Mouse (Mus musculus) heart, adult 11 months (tissue): ENCODE data around the gene Iqsec1.

ENCODE experiments used
- DNase-seq: peaks from one replicate; pipeline ENCODE4 v3.0.0; 2022

The Iqsec1 gene

DNA sequence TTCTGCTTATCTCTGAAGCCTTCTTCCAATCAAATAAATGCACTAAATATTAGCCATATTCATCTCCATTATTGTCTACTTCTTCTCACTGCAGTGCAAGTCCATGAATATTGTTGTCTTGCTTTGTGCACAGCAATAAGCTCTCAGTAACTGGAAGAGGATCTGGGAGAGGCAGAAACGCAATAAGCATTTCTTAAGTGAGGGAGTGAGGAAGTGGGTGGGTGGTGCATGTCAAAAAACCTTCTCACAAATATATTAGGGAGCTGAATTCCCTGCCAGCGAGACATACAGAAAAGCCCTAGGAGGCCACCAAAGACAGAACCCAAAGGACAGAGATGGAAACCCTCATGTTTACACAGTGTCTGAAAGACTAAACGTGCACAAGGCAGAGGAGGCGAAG lies 35.1 kb downstream of the Iqsec1 start:
- no peak for DNase-seq

- DNase-seq: no peak
Observed at GRCm38 (mm10) chr6:90950936-90951335, 37.5 kb downstream of the Iqsec1 start.

DNA sequence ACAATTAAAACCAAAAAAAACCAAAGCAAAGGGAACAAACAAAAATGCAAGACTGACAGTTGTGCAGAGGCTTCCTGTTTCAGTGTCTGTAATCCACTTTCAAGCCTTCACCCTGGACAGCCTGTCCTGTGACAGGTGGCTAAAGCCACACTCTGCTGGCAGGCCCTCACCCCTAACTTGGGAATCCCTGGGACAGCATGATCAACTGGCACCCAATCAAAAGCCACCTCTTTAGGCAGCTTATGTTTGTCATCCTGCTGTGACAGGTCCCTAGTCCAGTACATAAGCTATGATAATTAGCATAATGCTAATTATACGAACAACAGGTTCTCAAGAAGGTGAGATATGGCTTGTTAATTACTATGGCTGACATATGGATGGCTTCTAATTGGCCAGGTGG lies 40.4 kb downstream of the Iqsec1 start:
- DNase-seq: no peak

GRCm38 (mm10) chr6:90945560-90946230 lies 42.8 kb downstream of the Iqsec1 start:
- DNase-seq: no peak

- no peak for DNase-seq
Observed at GRCm38 (mm10) chr6:90941257-90941656, 47.2 kb downstream of the Iqsec1 start.

- DNase-seq: no peak
Observed at GRCm38 (mm10) chr6:90933656-90934055, 54.8 kb downstream of the Iqsec1 start.

GRCm38 (mm10) chr6:90928806-90929205 lies 59.7 kb downstream of the Iqsec1 start:
- DNase-seq: no peak

- DNase-seq: peak; percentile 91
Observed at GRCm38 (mm10) chr6:90925472-90925871, 63.0 kb downstream of the Iqsec1 start.

- no peak for DNase-seq
Observed at GRCm38 (mm10) chr6:90924796-90925195, 63.7 kb downstream of the Iqsec1 start.

- peak; percentile 82 for DNase-seq
Observed at GRCm38 (mm10) chr6:90924379-90924778, 64.1 kb downstream of the Iqsec1 start.

- no peak for DNase-seq
Observed at GRCm38 (mm10) chr6:90921259-90921946, 67.1 kb downstream of the Iqsec1 start.

DNA sequence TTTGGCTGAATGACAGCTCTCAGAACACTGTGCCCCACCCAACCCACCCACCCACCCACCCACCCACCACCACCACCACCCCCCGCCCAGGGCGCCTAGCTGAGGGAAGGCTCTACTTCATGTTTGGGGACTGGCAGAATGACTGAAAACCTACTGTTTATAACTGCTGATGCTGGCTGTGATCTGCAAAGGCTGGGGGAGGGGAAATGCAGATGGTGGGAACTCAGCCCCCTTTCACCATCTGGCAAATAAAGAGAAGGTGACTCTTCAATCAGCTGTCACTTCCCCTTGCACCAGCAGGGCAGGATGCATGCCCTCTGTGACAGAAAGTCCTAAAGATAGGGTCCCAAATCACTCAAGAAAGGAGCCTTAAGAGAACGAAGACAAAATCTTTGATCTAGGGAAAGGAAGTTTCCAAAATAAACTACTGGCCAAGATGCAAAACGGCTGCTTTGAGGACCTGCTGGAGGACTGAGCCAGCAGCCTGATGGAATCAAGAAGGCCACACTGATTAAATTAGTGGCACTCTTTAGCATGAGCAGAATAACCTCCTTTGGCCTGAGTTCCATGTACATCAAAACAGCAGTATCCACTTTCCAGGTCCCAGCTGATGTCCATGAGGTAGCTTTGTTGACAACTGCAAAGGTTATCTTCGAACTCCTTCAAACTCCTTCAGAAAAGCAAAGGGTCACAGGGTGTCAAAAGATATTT lies 67.8 kb downstream of the Iqsec1 start:
- DNase-seq: no peak

DNA sequence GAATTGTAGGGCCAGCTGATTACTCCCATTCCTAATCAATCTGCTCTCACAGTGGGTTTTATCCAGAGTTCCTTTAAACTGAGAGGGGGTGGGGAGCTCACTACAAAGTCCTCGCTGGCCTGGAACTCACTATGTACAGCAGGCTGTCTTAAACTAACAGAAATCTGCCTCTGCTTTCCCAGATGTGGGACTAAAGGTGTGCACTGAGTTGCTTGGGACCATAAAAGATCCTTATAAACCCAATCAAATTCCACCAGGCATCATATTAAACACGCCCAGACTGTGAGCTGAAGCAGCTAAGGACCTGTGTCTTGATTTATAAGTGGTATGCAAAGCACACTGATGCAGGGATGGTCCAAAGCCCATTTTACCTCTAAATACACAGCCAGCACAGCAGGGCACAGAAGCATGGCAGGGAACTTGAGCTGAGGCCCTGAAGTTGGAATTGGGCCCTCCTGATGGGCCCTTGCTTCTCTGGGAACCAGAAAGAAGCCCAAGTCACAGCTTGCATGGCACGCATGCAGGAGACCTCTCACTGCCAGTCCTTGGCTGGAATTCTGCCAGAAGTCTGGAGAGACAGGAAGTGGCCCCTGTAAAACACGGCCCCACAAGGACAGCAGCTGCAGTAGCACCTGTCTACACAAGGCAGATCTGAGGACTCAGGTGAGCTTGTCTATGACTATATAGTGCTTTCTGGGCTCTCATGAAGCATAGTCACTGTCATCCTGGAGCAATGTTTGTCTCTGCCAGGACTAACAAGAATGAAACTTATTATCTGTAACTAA lies 68.7 kb downstream of the Iqsec1 start:
- DNase-seq: peak; percentile 44

DNA sequence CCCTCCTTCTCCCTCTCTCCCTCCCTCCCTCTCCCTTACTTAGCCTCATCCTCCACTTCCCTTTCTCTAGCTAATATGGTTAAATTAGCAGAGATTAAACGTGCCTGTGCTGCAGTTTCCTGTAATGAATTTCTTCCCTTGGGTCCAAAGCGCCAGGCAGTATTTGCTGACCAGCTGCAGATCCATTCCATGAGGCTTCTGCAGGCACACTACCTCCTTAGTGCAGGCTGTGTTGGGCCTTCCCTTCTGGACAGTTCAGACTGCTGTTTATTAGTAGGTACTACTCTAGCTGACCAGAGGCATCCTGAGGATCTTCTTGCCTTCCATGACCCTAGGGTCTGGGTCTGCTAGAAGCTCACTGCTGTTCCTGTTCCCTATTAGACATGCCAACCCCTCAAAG lies 72.9 kb downstream of the Iqsec1 start:
- DNase-seq: no peak

- DNase-seq: no peak
Observed at GRCm38 (mm10) chr6:90913771-90914170, 74.7 kb downstream of the Iqsec1 start.

GRCm38 (mm10) chr6:90912768-90913167 lies 75.7 kb downstream of the Iqsec1 start:
- DNase-seq: no peak

- no peak for DNase-seq
Observed at GRCm38 (mm10) chr6:90904143-90904542, 84.3 kb downstream of the Iqsec1 start.

DNA sequence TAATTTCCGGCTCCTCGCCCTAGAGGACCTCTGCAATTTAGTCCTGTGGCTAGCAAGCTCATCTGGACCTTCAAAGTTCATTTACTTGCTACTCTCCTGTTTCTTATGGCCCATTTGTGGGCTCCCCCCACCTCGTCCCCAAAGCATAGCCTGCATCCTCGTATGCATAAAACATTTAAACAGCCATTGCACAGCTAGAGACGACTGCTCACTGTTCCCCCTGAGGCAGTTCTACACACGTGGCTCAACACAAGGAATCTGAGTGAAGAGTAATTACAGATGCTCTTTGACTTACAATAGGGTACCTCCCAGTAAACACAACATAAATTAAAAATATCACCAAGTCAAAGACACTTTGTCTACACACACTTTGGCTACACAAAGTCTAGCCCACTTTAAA lies 88.2 kb downstream of the Iqsec1 start:
- peak; percentile 34 for DNase-seq

- DNase-seq: peak; percentile 55
Observed at GRCm38 (mm10) chr6:90899266-90899665, 89.2 kb downstream of the Iqsec1 start.

DNA sequence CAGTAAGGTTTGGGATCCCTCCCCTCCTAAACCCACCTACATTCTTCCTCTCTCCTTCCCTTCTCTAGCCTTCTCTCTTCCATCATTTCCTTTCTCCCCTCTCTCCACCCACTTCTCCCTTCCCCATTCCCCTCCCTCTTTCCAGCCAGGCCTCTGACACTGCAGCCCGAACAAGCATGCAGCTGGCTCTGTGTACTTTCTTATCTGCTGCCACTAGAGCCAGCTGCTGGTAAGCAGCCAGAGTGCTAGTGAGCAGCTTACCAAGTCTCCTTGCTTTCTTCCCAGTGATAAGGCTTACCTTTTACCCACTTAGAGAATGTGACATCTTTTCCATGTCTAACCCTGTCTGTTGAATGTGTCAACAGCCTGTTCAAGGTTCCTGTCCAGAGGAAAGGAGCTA lies 90.4 kb downstream of the Iqsec1 start:
- DNase-seq: peak; percentile 94

- DNase-seq: peak; percentile 59
Observed at GRCm38 (mm10) chr6:90892401-90892800, 96.1 kb downstream of the Iqsec1 start.

- DNase-seq: peak; percentile 66
Observed at GRCm38 (mm10) chr6:90889356-90890285, 98.9 kb downstream of the Iqsec1 start.
